Mouse (Mus musculus) heart, embryonic 14.5 days (tissue): ENCODE results near the gene Ubr2. TPM values are rescaled to one million over a fixed set of nuclear protein-coding genes. Genes with fewer than 3 reads are reported as not detected.

Source experiments
- ATAC-seq: fragments of 200-750 bp; cut with Nextera tagmentation; 2 replicates; pipeline ENCODE4 v1.8.0; 2017; ENCODE audit warnings: low read depth, moderate TSS enrichment; ENCODE audit not compliant: insufficient number of reproducible peaks, insufficient read depth, low FRiP score
- H3K27ac ChIP-seq, 2 experiments: fragments of 200-500 bp in 1 of 2; fragments of 300-500 bp in 1 of 2; sonication (generic) in 1 of 2; replicated peaks in 1 of 2; 2 replicates each; pipeline ENCODE4 v1.5.1; 2012 to 2014; ENCODE audit warnings: low read depth in 2 of 2, low read length in 2 of 2, control low read depth in 1 of 2, mild to moderate bottlenecking in 1 of 2, mixed read lengths in 1 of 2; ENCODE audit not compliant: control insufficient read depth in 1 of 2, insufficient read depth in 1 of 2
- H3K27me3 ChIP-seq: fragments of 300-500 bp; sonication (generic); 2 replicates; pipeline ENCODE4 v1.6.1; 2014; ENCODE audit warnings: mild to moderate bottlenecking, low read length, control low read depth; ENCODE audit not compliant: control insufficient read depth, insufficient read depth
- H3K36me3 ChIP-seq: fragments of 300-500 bp; sonication (generic); 2 replicates; pipeline ENCODE4 v1.6.1; 2014; ENCODE audit warnings: mild to moderate bottlenecking, control low read depth, low read length, mixed read lengths; ENCODE audit not compliant: control insufficient read depth, insufficient read depth
- H3K4me1 ChIP-seq, 2 experiments: fragments of 200-500 bp in 1 of 2; fragments of 300-500 bp in 1 of 2; sonication (generic) in 1 of 2; 2 replicates each; pipeline ENCODE4 v1.6.1; 2012 to 2014; ENCODE audit warnings: low read length in 2 of 2, control low read depth in 1 of 2, mixed read lengths in 1 of 2; ENCODE audit not compliant: control insufficient read depth in 2 of 2, insufficient read depth in 2 of 2
- H3K4me2 ChIP-seq: fragments of 300-500 bp; sonication (generic); 2 replicates; pipeline ENCODE4 v1.6.1; 2014; ENCODE audit warnings: mild to moderate bottlenecking, low read length
- H3K4me3 ChIP-seq, 2 experiments: fragments of 200-500 bp in 1 of 2; fragments of 300-500 bp in 1 of 2; sonication (generic) in 1 of 2; 2 replicates each; pipeline ENCODE4 v1.5.1; 2012 to 2014; ENCODE audit warnings: low read length in 2 of 2, mild to moderate bottlenecking in 2 of 2, control low read depth in 1 of 2, low read depth in 1 of 2, moderate library complexity in 1 of 2; ENCODE audit not compliant: control insufficient read depth in 1 of 2, insufficient read depth in 1 of 2
- H3K9ac ChIP-seq: fragments of 300-500 bp; sonication (generic); 2 replicates; pipeline ENCODE4 v1.6.1; 2014; ENCODE audit warnings: mild to moderate bottlenecking, low read length
- H3K9me3 ChIP-seq: fragments of 300-500 bp; sonication (generic); 2 replicates; pipeline ENCODE4 v1.6.1; 2016; ENCODE audit warnings: low read length, control low read depth; ENCODE audit not compliant: control insufficient read depth
- WGBS: fragments of 180-500 bp; shearing (Covaris S2); extraction: QIAGEN DNeasy Blood & Tissue Kit; methylation state at CpG from one replicate; pipeline ENCODE4 v1.1.7; 2014; 5-methylcytosine and 5-hydroxymethylcytosine counted together
- polyA plus RNA-seq: library from polyadenylated mRNA; unstranded; fragments of >200 nt; fragmentation: Nextera tagmentation; extraction: Ambion mirVana; gene quantifications from 2 replicates; pipeline ENCODE4 v1.2.1, GENCODE M21; 2014

Gene Ubr2
- polyA plus RNA-seq, 1 experiment from 2014 or later: 26.2 TPM

DNA sequence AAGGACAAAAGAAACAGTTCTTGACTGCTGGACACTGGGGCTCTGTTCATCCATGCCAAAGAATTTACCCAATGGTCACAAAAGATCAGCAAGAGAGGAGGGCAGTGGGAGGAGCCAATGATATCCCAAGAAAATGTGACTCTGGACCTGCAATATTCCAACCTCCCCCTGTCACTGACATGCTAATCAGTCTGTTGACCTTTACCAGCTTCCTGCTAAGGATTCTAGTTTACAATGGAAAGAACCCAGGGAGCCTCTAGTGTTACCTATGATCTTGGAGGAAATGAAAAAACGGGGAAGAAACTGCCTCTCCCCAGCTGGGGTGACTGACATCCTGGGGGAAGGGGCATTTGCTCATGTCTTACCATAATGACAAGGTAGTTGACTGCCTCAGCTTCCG is 109.4 kb downstream of the Ubr2 start:
- Histone ChIP-seq H3K9me3 (0 out of 2 replicates have a peak, but pooled peaks cover 3% of the 10 kb centered on the region), H3K27me3 (no peaks in the 10 kb centered on the region), H3K27ac (no peak overlapping the region), H3K9ac (no peak overlapping the region), H3K4me1 (no peaks in the 10 kb centered on the region), H3K36me3 (no peaks in the 10 kb centered on the region), H3K4me3 (no peak overlapping the region), H3K4me2 (no peak overlapping the region)
- WGBS: 60% methylated on average over 2 of the region's 2 CpGs
- ATAC-seq: no peak

- no peak overlapping the region for H3K4me3 ChIP-seq
- ATAC-seq: no peak
- no peak overlapping the region for H3K9ac ChIP-seq
- H3K27me3 ChIP-seq: no peaks in the 10 kb centered on the region
- H3K4me2 ChIP-seq: no peak overlapping the region
- peaks cover 2% of the 10 kb centered on the region; the same call in 1 of the 2 replicates for H3K36me3 ChIP-seq
- WGBS: 47% methylated on average over 13 of the region's 13 CpGs
- H3K27ac ChIP-seq: no peak overlapping the region
- peaks cover 3 to 9% of the 10 kb centered on the region in 2 experiments for H3K4me1 ChIP-seq
- H3K9me3 ChIP-seq: 0 out of 2 replicates have a peak, but pooled peaks cover 3% of the 10 kb centered on the region
Observed at GRCm38 (mm10) chr17:46897221-46897950, 113.0 kb downstream of the Ubr2 start.

DNA sequence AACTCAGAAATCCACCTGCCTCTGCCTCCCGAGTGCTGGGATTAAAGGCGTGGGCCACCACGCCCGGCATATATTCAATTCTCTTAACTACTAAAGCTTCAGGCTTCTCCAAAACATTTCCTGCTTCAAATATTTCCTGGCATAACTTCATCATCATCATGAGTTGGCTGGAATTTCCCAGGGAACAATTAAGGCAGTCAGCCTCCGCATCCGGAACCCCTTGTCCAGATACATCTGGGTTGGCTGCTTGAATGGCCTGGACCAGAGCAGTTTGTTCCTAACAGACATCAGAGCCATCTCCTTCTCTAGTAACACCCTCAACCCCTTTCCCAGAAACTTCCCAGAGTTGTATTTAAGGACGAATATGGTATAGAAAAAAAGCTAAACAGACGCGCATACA is 114.9 kb downstream of the Ubr2 start:
- Histone ChIP-seq H3K9ac (no peak overlapping the region), H3K4me2 (no peak overlapping the region), H3K36me3 (peaks cover 6% of the 10 kb centered on the region; the same call in 1 of the 2 replicates), H3K27ac (no peak overlapping the region), H3K4me1 (peaks cover 10 to 22% of the 10 kb centered on the region in 2 experiments), H3K4me3 (no peak overlapping the region), H3K9me3 (0 out of 2 replicates have a peak, but pooled peaks cover 3% of the 10 kb centered on the region), H3K27me3 (no peaks in the 10 kb centered on the region)
- no peak for ATAC-seq
- WGBS: 90% methylated on average over 9 of the region's 9 CpGs

GRCm38 (mm10) chr17:46890843-46891594 is 119.3 kb downstream of the Ubr2 start:
- H3K4me2 ChIP-seq: peak overlapping the region; percentile 97
- 1% methylated on average over 64 of the region's 64 CpGs for WGBS
- peaks cover 13 to 31% of the 10 kb centered on the region in 2 experiments for H3K4me1 ChIP-seq
- peaks cover 6% of the 10 kb centered on the region; the same call in 1 of the 2 replicates for H3K36me3 ChIP-seq
- no peaks in the 10 kb centered on the region for H3K9me3 ChIP-seq
- H3K4me3 ChIP-seq: peak overlapping the region; percentile 83 to 96
- H3K27me3 ChIP-seq: no peaks in the 10 kb centered on the region
- H3K27ac ChIP-seq: peak overlapping the region; percentile 90 to 92
- peak overlapping the region; percentile 96 for H3K9ac ChIP-seq
- peak; percentile 6; the same call in 1 of the 2 replicates for ATAC-seq

- ATAC-seq: peak; percentile 89
- H3K36me3 ChIP-seq: peaks cover 6% of the 10 kb centered on the region; the same call in 1 of the 2 replicates
Observed at GRCm38 (mm10) chr17:46890116-46890815, 120.1 kb downstream of the Ubr2 start, which contains the start of gene Tbcc. Gene Tbcc, plus strand, starts transcription at chr17:46890684.

GRCm38 (mm10) chr17:46889450-46890084 is 120.8 kb downstream of the Ubr2 start:
- H3K27me3 ChIP-seq: no peaks in the 10 kb centered on the region
- WGBS: under 1% methylated on average over 44 of the region's 44 CpGs
- peaks cover 18 to 41% of the 10 kb centered on the region in 2 experiments for H3K4me1 ChIP-seq
- H3K36me3 ChIP-seq: peaks cover 6% of the 10 kb centered on the region; the same call in 1 of the 2 replicates
- ATAC-seq: peak; percentile 26
- peak overlapping the region; percentile 92 for H3K4me2 ChIP-seq
- H3K4me3 ChIP-seq: peak overlapping the region; percentile 69 to 96
- H3K9me3 ChIP-seq: no peaks in the 10 kb centered on the region
- H3K27ac ChIP-seq: peak overlapping the region; percentile 71 to 91
- H3K9ac ChIP-seq: peak overlapping the region; percentile 78

More at GRCm38 (mm10) chr17:46890116-46890815, 120.1 kb downstream of the Ubr2 start, which contains the start of gene Tbcc:
- 0% methylated on average over 40 of the region's 40 CpGs for WGBS
- Histone ChIP-seq H3K4me3 (peak within 1 kb of the TSS; percentile 83 to 96), H3K9ac (peak within 1 kb of the TSS; percentile 96), H3K27ac (peak within 1 kb of the TSS; percentile 91 to 92), H3K4me1 (peaks cover 18 to 39% of the 10 kb centered on the region in 2 experiments), H3K4me2 (peak within 1 kb of the TSS; percentile 97), H3K9me3 (no peaks in the 10 kb centered on the region), H3K27me3 (no peaks in the 10 kb centered on the region)
